Mouse (Mus musculus): ENCODE measurements at regions not wholly inside any gene's neighbourhood (a gene's known extent, or its start where the extent isn't known, plus 50 kb on each side); places are given as distances from the start of the nearest gene placed in this dataset.

- intact Hi-C loops (cut with DNase I; ENCODE audit: low total_unique reads): no loop called here
- DNase-seq: no peak
Measured at GRCm38 (mm10) chr10:117494171-117494701, 114.4 kb upstream of the Cpsf6 start.

- intact Hi-C loops (cut with DNase I; ENCODE audit: low total_unique reads): no loop called here
- no peak for DNase-seq
Measured at GRCm38 (mm10) chr10:117493824-117494121, 114.0 kb upstream of the Cpsf6 start.

GRCm38 (mm10) chr10:117493091-117493823, 113.4 kb upstream of the Cpsf6 start:
- intact Hi-C loops (cut with DNase I; ENCODE audit: low total_unique reads): no loop called here
- DNase-seq: no peak

DNA sequence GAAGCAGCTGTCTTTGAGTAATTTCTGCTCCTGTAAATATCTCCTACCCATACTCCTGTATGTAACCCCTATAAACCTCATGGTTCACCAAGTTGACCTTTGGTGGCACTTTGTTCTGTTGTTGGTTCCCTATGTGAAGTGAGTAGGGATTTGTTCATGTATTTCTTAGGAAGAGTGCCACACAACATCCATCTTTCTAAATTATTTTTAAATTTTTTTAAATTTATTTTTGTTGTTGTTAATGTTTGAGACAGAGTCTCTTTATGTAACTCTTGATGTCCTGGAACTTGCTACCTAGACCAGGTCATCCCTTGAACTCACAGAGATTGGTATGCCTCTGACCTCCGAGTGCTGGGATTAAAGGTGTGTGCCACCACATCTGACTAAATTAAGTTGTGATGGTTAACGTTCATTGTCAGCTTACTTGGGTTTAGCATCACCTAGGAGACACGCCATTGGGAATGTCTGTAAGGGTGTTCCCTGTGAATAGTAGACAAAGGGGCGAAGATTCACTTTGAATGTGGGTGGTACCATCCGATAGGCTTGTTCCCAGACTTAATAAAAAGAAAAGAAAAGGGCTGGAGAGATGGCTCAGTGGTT, 112.7 kb upstream of the Cpsf6 start:
- no peak for DNase-seq
- intact Hi-C loops (cut with DNase I; ENCODE audit: low total_unique reads): no loop called here

- intact Hi-C loops (cut with DNase I; ENCODE audit: low total_unique reads): loop anchor here (2.0 kb wide), 1 partner anchor 27 kb away; no protein-coding TSS in a partner anchor
- no peak for DNase-seq
Measured at GRCm38 (mm10) chr10:117491711-117492110, 111.9 kb upstream of the Cpsf6 start.

- DNase-seq: no peak
- intact Hi-C loops (cut with DNase I; ENCODE audit: low total_unique reads): loop anchor here (2.0 kb wide), 1 partner anchor 28 kb away; no protein-coding TSS in a partner anchor
Measured at GRCm38 (mm10) chr10:117490851-117491595, 111.2 kb upstream of the Cpsf6 start.

DNA sequence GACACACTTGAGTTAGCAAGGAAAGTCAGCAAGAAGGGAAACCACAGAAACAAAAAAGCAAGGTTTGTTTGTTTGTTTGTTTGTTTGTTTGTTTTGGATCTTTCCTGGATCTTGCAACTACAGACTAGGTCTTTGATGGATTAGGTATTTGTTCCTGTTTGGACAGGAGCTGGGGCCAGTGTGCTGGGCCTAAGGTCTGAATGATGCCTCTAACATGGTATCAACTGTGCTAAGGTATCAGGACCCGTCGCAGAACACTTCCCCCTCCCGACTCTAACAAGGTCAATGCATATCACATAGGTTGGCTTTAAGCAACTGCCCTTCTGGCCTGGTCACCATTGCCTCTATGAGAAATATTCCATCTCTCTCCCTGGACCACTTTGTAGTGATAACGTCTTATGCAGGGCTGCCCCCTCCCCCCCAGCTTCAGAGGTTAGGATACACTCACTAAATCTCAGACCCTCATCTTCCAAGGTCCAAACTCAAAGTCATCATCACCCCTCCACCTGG, 103.3 kb upstream of the Cpsf6 start:
- DNase-seq: no peak
- intact Hi-C loops (cut with DNase I; ENCODE audit: low total_unique reads): no loop called here

- no peak for DNase-seq
- intact Hi-C loops (cut with DNase I; ENCODE audit: low total_unique reads): no loop called here
Measured at GRCm38 (mm10) chr10:117482361-117482760, 102.5 kb upstream of the Cpsf6 start.

- no peak for DNase-seq
- intact Hi-C loops (cut with DNase I; ENCODE audit: low total_unique reads): no loop called here
Measured at GRCm38 (mm10) chr10:117481341-117481990, 101.7 kb upstream of the Cpsf6 start.

DNA sequence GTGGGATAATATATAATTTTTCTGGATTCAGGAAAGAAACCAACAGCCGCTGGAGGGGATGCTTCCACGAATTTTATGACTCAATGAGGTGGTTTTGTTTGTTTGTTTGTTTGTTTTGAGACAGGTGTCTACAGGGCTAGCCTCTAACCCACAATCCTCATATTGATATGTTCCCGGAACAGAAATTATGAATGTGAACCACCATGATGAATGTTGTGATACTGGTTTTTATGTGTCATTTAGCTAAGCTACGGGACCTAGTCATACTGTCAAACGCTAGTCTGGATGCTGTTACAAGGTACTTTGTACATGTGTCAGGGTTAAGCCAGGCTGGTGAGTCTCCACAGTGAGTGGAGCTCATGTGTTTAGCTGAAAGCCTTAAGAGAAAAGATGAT, 100.6 kb upstream of the Cpsf6 start:
- DNase-seq: no peak
- intact Hi-C loops (cut with DNase I; ENCODE audit: low total_unique reads): no loop called here

GRCm38 (mm10) chr10:117479721-117480455, 100.1 kb upstream of the Cpsf6 start:
- DNase-seq: no peak
- intact Hi-C loops (cut with DNase I; ENCODE audit: low total_unique reads): no loop called here

DNA sequence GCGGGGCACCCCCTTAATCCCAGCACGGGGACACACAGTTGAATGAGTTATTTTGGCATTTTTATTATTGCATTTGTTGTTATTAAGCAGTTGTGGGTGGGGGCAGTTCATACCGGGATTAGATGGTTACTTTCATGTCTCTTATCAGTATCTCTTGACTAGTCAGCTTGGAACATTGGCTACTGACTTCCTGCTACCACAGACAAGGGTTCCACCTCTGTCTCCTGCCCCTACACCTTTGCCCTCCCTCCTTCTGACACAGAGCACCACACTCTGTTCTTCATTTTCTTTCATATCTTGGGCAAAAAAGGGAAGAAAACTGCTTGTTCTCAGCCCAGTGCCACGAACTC, 99.1 kb upstream of the Cpsf6 start:
- no peak for DNase-seq
- intact Hi-C loops (cut with DNase I; ENCODE audit: low total_unique reads): no loop called here

- intact Hi-C loops (cut with DNase I; ENCODE audit: low total_unique reads): no loop called here
- peak; percentile 13 for DNase-seq
Measured at GRCm38 (mm10) chr10:117478202-117478930, 98.6 kb upstream of the Cpsf6 start.

DNA sequence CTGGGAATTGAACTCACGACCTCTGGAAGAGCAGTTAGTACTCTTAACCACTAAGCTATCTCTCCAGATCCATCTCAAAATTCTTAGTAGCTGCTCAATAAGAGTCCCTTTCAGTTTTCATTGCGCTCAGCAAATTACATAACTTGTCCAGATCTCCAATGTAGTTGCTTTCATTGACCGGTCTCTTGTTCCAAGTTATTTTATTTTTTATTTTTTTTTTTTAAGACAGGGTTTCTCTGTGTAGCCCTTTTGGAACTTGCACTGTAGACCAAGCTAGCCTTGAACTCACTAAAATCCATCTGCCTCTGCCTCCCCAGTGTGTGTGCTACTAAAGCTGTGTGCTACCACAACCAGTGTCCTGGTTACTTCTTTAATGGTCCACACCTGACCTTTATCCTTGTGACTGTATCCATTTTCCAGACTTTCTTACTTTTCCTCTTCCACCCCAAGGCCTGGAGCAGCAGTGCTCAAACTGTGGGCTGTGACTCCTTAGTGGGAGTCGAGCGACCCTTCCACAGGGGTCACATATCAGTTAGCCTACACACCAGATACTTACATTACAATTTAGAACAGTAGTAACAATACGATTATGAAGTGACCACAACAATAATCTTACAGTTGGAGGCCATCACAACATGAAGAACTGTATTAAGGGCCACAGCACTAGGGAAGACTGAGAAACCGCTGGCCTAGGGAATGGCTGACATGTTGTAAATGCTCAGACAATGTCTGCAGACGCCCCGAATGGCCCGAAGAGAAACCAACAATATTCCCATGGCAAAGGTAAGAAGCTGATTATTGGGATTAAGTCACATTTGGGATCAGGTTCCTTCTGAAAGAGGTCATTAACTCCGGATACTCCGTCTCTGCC, 97.8 kb upstream of the Cpsf6 start:
- DNase-seq: no peak
- intact Hi-C loops (cut with DNase I; ENCODE audit: low total_unique reads): no loop called here

DNA sequence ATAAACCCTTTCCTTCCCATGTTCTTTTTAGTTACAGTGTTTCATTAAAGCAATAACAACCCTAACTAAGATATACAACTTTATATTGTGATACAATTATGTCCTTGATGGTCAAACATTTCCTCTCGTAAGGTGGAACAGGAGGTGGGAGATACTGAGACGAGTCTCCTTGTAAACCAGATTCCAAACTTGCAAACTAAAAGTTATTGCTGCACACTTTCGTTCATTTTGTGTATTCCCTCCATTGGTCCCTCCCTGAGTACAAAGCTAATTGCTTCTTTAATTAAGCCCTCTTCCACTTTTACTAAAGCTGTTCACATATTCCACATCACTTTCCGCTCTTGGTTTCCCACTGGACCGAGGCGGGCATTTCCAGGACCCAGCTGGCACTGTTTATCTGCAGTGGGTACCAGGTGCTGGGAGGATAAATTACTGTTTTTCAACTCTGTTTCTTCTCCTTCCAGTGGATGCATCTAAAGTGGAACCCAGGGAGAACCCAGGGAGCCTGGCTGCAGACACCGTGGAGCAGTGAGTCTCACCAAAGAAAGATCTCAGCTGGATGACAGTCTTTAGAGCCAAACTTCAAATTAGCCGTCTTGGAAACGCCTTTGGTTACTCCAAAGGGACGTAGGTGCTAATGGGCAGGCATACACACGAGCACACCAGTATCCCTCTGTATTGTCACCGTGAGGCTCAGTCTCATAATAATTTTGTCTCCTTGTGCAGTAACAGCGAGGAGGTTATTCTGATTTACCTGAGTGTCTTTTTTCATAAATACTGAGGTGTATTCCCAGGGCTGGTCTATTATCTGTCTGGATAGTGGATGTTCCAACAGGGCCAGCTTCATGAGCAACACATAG, 95.5 kb upstream of the Cpsf6 start:
- intact Hi-C loops (cut with DNase I; ENCODE audit: low total_unique reads): no loop called here
- no peak for DNase-seq

DNA sequence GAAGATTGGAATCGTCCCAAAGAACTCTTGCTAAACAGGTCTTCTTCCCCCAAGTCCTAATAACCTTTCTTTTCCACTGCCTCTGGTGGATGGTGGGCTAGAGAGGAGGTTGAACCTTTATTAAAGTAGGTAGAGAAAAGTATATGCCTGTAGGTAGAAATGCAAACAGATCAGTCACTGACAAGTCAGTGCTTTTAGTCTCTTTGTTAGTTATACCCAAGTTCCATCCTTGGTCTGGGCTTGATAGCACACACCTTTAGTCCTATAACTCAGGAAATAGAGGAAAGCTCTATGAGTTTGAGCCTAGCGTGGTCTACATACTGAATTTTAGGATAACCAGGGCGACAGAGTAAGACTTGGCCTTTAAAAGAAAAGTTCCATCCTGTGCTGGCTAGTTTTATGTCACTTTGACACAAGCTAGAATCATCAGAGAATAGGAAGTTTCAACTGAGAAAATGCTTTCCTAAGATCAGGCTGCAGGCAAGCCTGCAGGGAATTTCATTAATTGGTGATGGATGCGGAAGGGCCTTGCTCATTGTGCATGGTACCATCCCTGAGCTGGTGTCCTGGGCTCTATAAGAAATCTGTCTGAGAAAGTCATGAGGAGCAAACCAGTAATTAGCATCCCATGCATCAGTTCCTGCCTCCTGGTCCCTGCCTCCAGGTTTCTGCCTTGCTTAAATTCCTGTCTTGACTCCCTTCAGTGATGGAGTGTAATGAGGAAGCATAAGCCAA, 94.7 kb upstream of the Cpsf6 start:
- intact Hi-C loops (cut with DNase I; ENCODE audit: low total_unique reads): no loop called here
- no peak for DNase-seq

Measured in gastrocnemius, postnatal 14 days (tissue).